Mouse (Mus musculus): ENCODE data around the gene Txndc2.

Txndc2 gene

GRCm38 (mm10) chr17:65608743-65609142 lies 33.2 kb downstream of the Txndc2 start:
- DNase-seq: no peak

GRCm38 (mm10) chr17:65608312-65608687 lies 33.7 kb downstream of the Txndc2 start:
- no peak for DNase-seq

- DNase-seq: no peak
Observed at GRCm38 (mm10) chr17:65607574-65608311, 34.2 kb downstream of the Txndc2 start.

- no peak for DNase-seq
Observed at GRCm38 (mm10) chr17:65606014-65606413, 36.0 kb downstream of the Txndc2 start.

- no peak for DNase-seq
Observed at GRCm38 (mm10) chr17:65604892-65605291, 37.1 kb downstream of the Txndc2 start.

GRCm38 (mm10) chr17:65604315-65604714 lies 37.7 kb downstream of the Txndc2 start:
- DNase-seq: no peak

GRCm38 (mm10) chr17:65597857-65598486 lies 44.0 kb downstream of the Txndc2 start:
- DNase-seq: no peak

GRCm38 (mm10) chr17:65594687-65595086 lies 47.3 kb downstream of the Txndc2 start:
- no peak for DNase-seq
